Mouse (Mus musculus) spleen, postnatal 14 days (tissue): ENCODE measurements around the gene Sypl.

ENCODE experiments used
- DNase-seq, 2 experiments: peaks; one replicate each; pipeline ENCODE4 v3.0.0; 2021 to 2022; ENCODE audit warnings: low spot score in 2 of 2

The Sypl gene

GRCm38 (mm10) chr12:32953596-32954215, at the start of gene Sypl:
Sypl (plus strand) TSS chr12:32953891.
- DNase-seq, result peak; percentile 85 to 87

DNA sequence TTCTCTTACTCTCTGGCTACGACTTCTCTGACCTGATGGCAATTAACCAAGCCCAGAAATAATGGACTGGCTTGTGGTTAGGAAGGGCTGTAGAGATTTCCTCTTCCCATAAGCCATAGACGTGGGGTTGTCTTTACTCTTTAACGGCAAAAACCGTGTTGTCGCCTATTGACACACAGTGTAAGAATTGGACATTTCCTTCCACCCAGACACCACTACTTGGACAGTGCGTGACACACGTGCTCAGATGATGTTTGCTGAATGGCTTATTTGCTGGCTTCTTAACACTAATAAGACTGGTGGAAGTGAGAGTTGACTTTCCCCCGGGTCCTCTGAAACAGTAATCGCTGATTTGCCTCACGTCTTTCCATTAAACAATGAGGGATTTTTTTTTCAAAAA, 44.0 kb upstream of the Sypl start:
- DNase-seq, result no peak

GRCm38 (mm10) chr12:32910092-32910491, 43.6 kb upstream of the Sypl start:
- DNase-seq, result peak in 1 of 2 experiments; percentile 7

- peak in 1 of 2 experiments; percentile 14 for DNase-seq
These were observed 43.0 kb upstream of the Sypl start for GRCm38 (mm10) chr12:32910560-32911194.

GRCm38 (mm10) chr12:32911569-32911968, 42.1 kb upstream of the Sypl start:
- no peak for DNase-seq

- DNase-seq, result no peak
These were observed 40.9 kb upstream of the Sypl start for GRCm38 (mm10) chr12:32912772-32913171.

GRCm38 (mm10) chr12:32918683-32919082, 35.0 kb upstream of the Sypl start:
- DNase-seq, result no peak

GRCm38 (mm10) chr12:32919091-32919490, 34.6 kb upstream of the Sypl start:
- no peak for DNase-seq

DNA sequence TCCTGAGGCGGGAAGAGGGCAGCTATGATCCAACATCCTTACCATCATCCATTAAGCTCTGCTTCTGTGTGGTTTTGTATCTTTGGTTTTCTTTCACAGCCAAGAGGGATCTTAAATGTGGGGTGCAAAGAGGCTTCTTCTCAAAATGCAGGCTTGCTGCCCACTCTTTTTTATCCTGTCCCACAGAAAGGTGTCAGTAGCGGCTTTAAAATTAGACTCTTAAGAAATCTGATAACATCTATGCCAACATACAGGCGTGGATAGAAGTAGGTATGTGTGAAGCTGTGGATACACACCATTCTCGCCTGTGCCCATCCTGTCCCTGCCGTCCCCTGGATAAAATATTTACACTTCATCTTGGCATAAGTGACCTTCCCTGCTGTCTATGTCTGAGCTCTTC, 34.2 kb upstream of the Sypl start:
- DNase-seq, result no peak

DNA sequence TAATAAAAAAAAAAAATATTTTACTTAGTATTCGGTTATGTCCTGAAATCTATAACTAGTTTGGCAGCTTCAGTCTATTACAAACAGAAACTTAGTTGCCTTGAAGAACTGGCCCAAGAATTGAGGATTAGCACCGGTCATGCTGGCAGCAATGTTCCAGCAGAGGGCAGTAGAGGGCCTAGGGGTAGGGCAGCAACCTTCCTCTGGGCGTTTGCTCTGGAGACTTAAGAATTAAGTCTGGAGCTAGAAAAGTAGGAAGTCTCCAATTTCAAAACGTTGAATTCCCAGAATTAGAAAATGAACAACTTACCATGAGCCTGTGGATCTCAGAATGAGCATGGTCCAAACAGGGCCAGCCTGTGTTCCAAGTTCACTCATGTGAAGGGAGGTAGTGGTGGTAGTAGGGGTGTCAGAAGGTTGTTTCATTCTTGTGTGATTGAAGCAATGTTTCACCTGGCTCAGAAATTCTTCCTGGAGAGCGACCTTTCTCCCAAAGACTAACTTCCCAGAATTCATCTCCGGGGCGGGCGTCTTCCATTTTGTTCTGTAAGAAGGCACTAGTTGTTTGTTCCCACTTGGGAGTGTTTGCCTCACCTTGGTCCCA, 33.4 kb upstream of the Sypl start:
- DNase-seq, result peak; percentile 41 to 66

GRCm38 (mm10) chr12:32921071-32921470, 32.6 kb upstream of the Sypl start:
- DNase-seq, result no peak

- no peak for DNase-seq
These were observed 32.1 kb upstream of the Sypl start for GRCm38 (mm10) chr12:32921532-32922131.

GRCm38 (mm10) chr12:32924245-32924644, 29.4 kb upstream of the Sypl start:
- DNase-seq, result no peak

- no peak for DNase-seq
These were observed 27.1 kb upstream of the Sypl start for GRCm38 (mm10) chr12:32926331-32927172.

DNA sequence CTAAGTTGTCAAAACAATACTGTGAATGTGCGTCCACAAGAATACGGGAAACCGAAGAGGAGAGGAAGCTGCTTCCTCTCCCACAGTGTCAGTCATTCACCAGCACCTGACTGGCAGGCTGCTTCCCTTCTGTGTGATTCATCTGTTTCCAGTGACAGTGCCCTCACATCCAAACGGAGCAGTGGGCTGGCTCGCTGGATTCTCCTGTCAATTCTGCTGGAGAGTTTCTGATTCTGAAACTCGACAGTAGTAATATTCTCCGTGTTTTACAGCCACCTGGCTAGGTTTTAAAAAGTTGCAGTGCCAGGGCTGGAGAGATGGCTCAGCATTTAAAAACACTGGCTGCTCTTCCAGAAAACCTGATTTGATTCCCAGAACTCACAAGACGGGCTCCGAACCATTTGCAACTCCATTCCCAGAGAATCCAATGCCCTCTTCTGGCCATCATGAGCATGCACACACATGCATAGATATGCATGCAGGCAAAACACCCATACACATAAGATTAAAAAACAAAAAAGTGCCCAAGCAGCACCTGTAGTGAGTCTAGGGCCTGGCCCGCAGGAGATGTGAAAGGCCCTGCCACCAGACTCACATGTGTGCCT, 26.4 kb upstream of the Sypl start:
- no peak for DNase-seq

DNA sequence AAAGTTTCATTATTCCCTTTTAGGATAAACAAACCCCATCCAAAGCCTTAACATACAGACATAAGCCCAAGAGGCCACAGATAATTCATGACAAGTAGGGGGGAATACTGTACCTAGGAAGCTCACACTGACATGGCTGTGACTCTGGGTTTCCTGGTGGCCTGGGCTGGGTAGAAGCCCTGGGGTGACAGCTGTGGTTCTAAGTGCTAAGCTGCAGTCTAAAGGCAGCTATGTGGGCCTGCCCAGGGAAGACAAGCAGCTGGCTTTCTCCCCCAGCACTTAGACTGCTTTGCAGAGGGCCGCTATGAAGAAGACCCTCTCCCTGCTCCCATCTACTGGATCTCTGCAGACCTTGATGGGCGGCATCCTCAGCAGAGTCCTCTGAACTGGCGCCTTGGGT, 25.5 kb upstream of the Sypl start:
- DNase-seq, result no peak

DNA sequence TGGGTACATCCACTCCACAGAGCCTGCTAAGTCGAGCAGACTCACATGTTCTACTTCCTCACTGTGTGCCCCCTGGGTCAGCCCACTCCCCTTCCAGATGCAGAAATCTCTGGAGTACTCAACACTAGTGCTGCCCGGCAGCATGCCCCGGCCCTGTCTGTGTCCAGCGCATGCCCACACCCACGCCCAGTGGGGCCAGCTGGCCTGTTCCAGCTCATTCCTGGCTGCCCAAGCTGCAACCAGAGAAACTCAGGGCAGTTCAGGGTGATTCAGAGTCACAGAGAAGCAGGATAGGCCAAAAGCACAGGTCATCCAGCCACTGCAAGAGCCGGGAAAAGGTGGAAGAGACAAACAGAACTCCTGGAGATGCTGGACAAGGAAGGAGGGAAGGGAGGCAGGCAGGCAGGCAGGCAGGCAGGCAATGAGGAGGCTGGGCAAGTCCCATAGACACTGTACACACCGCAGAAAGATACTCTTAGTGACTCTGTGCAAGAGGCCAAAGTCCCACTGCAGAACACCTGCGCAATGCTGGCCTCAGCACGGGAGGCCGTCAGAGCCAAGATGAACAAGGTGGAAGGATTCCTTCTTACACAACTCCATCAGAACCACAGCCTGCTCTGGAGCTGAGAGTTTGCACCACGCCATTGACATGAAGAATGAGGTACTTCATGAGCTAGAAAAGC, 23.7 kb upstream of the Sypl start:
- no peak for DNase-seq

DNA sequence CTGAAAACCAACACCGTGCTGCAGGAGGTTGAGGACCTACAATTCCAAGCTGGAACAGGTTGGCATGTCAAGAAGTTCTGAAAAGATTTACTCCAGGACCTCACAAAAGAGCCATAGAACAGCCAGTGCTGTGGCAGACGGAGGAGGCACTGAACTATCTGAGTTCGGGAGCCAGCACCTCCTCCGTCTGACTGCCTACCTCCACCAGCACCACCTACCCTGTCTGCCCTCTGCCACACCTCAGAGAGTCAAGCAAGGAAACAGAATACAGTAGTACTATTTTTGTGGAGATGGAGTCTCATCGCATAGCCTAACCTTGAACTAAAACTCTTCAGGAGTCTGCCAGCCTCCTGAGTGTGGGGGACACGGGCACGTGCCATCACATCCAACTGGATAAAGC, 23.1 kb upstream of the Sypl start:
- no peak for DNase-seq

DNA sequence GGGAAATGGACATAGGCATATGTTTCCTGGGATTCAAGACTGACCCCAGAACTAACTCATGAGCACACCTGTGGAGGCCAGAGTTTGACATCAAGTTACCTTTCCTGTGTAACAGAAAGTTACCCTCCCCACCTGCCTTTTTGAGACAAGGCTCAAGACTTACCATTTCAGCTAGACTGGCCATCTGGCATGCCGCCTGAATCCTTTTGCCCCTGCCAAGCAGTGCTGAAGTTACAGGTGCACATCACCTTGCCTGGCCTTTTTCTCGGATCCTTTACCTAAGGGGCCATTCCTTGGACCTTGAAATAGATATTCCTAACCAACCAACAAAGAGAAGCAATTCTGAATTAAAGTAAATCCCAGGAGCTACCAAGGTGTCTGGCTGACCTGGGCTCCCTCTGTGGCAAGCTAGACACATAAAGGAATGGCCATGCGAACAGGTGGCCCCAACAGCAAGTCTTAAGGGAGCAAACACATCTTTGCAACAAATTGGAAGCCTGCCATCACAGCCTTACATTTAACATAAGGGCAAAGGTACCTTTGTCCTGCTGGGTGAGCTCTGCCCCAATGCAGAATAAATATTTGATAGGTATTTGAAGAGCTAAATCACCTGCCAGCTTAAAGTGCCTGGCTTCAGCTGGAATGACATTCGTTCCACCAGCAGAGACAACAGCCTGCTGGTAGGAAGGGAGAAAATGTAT, 17.3 kb upstream of the Sypl start:
- DNase-seq, result no peak

- DNase-seq, result no peak
These were observed 12.6 kb upstream of the Sypl start for GRCm38 (mm10) chr12:32941141-32941540.
